Mouse (Mus musculus): ENCODE data around the gene Arhgef26. TPM values are rescaled to one million over a fixed set of nuclear protein-coding genes. Genes with fewer than 3 reads are reported as not detected.
A peak's percentile ranks its signal among the peaks of the same experiment; 100 is the strongest.

The Arhgef26 gene
- polyA plus RNA-seq, 1 experiment from 2014 or later, result 7.4 TPM

DNA sequence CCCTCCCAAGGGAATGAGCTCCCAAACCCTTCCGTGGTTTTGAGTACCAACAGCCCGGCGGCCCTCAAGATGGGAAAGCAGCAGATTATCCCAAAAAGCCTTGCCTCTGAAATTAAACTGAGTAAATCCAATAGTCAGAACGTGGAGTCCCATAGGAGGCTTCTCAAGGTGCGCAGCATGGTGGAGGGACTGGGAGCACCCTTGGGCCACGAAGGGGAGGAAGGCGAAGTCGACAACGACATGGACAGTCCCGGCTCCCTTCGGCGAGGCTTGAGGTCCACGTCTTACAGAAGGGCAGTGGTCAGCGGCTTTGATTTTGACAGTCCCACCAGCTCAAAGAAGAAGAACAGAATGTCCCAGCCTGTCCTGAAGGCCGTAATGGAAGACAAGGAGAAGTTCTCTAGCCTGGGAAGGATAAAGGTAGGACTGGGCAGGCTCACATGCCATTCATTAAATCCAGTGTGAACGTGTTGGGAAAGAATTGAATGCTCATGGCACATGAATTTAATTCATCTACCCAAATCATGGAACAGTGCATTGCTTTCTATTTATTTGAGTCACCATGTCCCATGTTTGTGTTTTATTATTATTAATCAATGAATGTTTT lies 2.1 kb downstream of the Arhgef26 start:
- H3K4me1 ChIP-seq (replicated peaks; ENCODE audit: control insufficient read depth, insufficient read depth, low read length), result 0 out of 2 replicates have a peak, but pooled peaks cover 3% of the 10 kb centered on the region
- DNase-seq (ENCODE audit: low spot score) (no peak), ATAC-seq (ENCODE audit: low FRiP score) (no peak)
- no peak overlapping the region for H3K27ac ChIP-seq (ENCODE audit: low read depth, low read length)
- no peaks in the 10 kb centered on the region for H3K9me3 ChIP-seq (ENCODE audit: control insufficient read depth, low read length)
- H3K36me3 ChIP-seq (ENCODE audit: control insufficient read depth, insufficient read depth, low read length), result no peaks in the 10 kb centered on the region
- H3K27me3 ChIP-seq (ENCODE audit: control insufficient read depth, insufficient read depth, low read length), result 0 out of 2 replicates have a peak, but pooled peaks cover 2% of the 10 kb centered on the region
- peak overlapping the region; percentile 79; the same call in 1 of the 2 replicates for H3K9ac ChIP-seq (ENCODE audit: low read depth, low read length)
- H3K4me2 ChIP-seq (replicated peaks; ENCODE audit: low read depth, low read length), result peak overlapping the region; percentile 94
- 4% methylated on average over 16 of the region's 16 CpGs for WGBS
- peak overlapping the region; percentile 79 for H3K4me3 ChIP-seq (ENCODE audit: low read depth, low read length)

DNA sequence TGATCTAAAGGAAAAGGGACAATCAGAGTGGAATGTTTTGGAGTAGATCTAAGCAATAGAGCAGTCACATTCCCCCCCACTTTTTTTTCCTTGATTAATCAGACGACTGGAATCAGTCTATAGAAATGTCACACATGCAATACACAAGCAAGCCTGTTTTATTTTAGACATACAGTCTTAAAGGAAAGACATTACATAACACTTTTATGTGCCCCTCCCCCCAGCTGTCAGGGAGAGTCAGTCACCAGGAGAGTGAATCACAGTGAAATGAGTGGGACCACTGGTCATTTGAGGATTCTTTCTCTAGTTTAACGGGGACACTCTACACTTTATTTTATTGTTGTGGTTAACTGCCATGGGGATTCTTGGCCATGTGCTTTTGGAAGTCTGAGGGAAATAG lies 2.7 kb downstream of the Arhgef26 start:
- 0 out of 2 replicates have a peak, but pooled peaks cover 3% of the 10 kb centered on the region for H3K4me1 ChIP-seq (replicated peaks; ENCODE audit: control insufficient read depth, insufficient read depth, low read length)
- no peak overlapping the region for H3K9ac ChIP-seq (ENCODE audit: low read depth, low read length)
- no peak overlapping the region; the same call in 1 of the 2 replicates for H3K4me2 ChIP-seq (replicated peaks; ENCODE audit: low read depth, low read length)
- H3K9me3 ChIP-seq (ENCODE audit: control insufficient read depth, low read length), result no peaks in the 10 kb centered on the region
- 5% methylated on average over 2 of the region's 2 CpGs for WGBS
- ATAC-seq (ENCODE audit: low FRiP score), result no peak
- H3K4me3 ChIP-seq (ENCODE audit: low read depth, low read length), result peak overlapping the region; percentile 79; the same call in 1 of the 2 replicates
- H3K36me3 ChIP-seq (ENCODE audit: control insufficient read depth, insufficient read depth, low read length), result no peaks in the 10 kb centered on the region
- 0 out of 2 replicates have a peak, but pooled peaks cover 2% of the 10 kb centered on the region for H3K27me3 ChIP-seq (ENCODE audit: control insufficient read depth, insufficient read depth, low read length)
- DNase-seq (ENCODE audit: low spot score), result peak; percentile 17
- H3K27ac ChIP-seq (ENCODE audit: low read depth, low read length), result no peak overlapping the region

DNA sequence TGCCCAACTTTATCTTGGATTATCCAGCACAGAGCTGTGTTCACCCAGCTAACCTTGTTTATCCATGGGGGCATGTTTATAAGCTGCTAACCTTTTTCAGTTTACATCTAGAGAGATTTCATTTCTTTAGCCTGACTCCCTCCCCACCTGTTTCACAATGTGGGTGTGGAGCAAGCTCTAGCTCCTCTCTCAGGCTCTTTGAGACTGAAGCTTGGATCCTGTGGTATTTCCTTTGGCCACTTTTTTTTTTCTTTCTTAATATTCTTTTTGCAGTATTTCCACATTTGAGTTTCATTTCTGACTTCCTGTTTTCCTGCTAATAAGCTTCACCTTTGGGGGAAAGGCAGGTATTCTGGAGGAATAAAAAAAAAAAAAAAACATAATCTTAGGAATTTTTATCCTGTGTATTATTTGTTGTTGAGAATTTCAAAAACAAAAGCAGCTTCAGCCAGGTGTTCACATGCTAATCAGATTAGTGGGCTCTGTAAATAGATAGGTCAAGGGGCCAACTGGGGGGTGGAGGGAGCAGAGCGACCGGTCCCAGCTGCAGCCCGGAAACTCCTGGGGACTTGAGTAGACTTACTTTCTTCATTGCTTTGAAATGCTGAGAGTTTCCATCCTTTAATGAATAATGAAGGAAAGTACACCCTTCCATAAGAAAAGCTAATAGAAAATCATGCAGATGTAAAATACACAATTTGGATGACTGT lies 3.5 kb downstream of the Arhgef26 start:
- H3K4me3 ChIP-seq (ENCODE audit: low read depth, low read length), result no peak overlapping the region
- no peak for DNase-seq (ENCODE audit: low spot score)
- no peak overlapping the region for H3K27ac ChIP-seq (ENCODE audit: low read depth, low read length)
- H3K9ac ChIP-seq (ENCODE audit: low read depth, low read length), result no peak overlapping the region
- 25% methylated on average over 3 of the region's 3 CpGs for WGBS
- H3K9me3 ChIP-seq (ENCODE audit: control insufficient read depth, low read length), result no peaks in the 10 kb centered on the region
- no peak for ATAC-seq (ENCODE audit: low FRiP score)
- H3K4me1 ChIP-seq (replicated peaks; ENCODE audit: control insufficient read depth, insufficient read depth, low read length), result 0 out of 2 replicates have a peak, but pooled peaks cover 3% of the 10 kb centered on the region
- no peaks in the 10 kb centered on the region for H3K36me3 ChIP-seq (ENCODE audit: control insufficient read depth, insufficient read depth, low read length)
- no peak overlapping the region for H3K4me2 ChIP-seq (replicated peaks; ENCODE audit: low read depth, low read length)
- 0 out of 2 replicates have a peak, but pooled peaks cover 2% of the 10 kb centered on the region for H3K27me3 ChIP-seq (ENCODE audit: control insufficient read depth, insufficient read depth, low read length)

DNA sequence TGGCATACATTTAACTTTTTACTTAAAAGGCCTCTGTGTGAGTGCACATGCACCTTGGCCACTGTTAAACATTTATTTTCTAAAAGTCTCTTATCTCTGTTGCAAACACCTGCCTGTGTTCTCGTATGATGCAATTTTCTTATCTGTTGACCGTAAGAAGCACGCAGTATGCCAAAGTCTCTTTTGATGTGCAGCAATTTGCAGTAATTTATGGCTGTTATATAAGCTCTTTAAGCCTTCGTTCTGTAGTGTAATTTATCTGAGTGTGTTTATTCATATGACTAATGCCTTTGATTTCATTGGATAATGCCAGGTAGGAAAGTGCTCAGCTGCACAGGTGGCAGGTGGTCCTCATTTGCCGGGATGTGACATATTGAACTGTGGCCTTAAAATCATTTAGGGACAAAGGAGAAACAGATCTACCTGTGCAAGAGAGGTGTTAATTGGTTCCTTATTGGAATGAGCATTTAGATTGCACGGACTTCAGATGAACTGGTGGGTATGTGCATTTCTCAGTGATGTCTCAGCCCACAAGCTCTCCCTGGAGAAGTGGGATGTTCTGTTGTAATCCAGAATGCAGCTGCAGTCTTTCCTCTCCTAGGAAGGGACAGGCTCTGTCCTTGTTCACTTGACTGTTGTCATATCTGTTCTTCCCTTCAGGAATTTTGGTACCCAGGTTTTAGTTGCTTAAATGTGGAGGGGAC lies 10.5 kb downstream of the Arhgef26 start:
- H3K4me3 ChIP-seq (ENCODE audit: low read depth, low read length), result no peak overlapping the region
- H3K4me2 ChIP-seq (replicated peaks; ENCODE audit: low read depth, low read length), result no peak overlapping the region
- H3K27ac ChIP-seq (ENCODE audit: low read depth, low read length), result no peak overlapping the region
- no peaks in the 10 kb centered on the region for H3K9me3 ChIP-seq (ENCODE audit: control insufficient read depth, low read length)
- H3K27me3 ChIP-seq (ENCODE audit: control insufficient read depth, insufficient read depth, low read length), result no peaks in the 10 kb centered on the region
- ATAC-seq (ENCODE audit: low FRiP score) (no peak), DNase-seq (ENCODE audit: low spot score) (no peak)
- H3K9ac ChIP-seq (ENCODE audit: low read depth, low read length), result no peak overlapping the region
- H3K4me1 ChIP-seq (replicated peaks; ENCODE audit: control insufficient read depth, insufficient read depth, low read length), result no peaks in the 10 kb centered on the region
- H3K36me3 ChIP-seq (ENCODE audit: control insufficient read depth, insufficient read depth, low read length), result no peaks in the 10 kb centered on the region
- 91% methylated on average over 6 of the region's 6 CpGs for WGBS

DNA sequence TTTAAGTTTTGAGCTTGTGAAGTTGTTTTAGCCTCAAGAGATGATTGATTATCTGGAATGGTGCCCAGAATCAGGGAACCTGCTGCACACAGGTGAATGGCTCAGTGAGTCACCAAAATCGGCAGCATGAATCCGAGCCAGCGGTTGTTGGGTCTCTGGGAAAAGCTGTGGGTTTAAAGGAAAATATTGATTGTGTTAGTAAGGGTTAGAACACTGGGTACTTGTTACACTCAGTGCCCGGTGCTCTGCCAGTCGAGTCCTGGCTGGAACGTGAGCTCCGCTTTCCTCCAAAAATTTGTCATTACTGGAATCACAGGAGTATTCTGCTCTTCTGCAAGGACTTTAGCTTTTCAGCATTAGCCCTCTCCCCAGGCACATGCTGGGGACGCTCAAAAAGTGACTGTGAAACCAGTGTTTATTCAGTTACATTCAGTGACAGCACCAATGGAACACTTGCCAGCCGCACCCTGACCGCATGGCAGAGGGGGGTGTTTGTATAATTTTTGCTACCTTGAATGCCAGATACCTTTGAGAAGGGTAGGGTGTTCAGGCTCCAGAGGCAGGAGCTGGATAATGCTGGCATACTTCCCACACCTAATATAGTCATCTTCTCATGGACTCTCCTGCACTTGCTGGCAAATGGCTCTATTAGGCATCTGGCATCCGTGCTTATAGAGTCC lies 11.2 kb downstream of the Arhgef26 start:
- Histone ChIP-seq H3K4me3 (ENCODE audit: low read depth, low read length) (no peak overlapping the region), H3K4me2 (replicated peaks; ENCODE audit: low read depth, low read length) (no peak overlapping the region), H3K36me3 (ENCODE audit: control insufficient read depth, insufficient read depth, low read length) (no peaks in the 10 kb centered on the region), H3K9ac (ENCODE audit: low read depth, low read length) (no peak overlapping the region), H3K27me3 (ENCODE audit: control insufficient read depth, insufficient read depth, low read length) (no peaks in the 10 kb centered on the region), H3K9me3 (ENCODE audit: control insufficient read depth, low read length) (no peaks in the 10 kb centered on the region), H3K27ac (ENCODE audit: low read depth, low read length) (no peak overlapping the region), H3K4me1 (replicated peaks; ENCODE audit: control insufficient read depth, insufficient read depth, low read length) (no peaks in the 10 kb centered on the region)
- DNase-seq (ENCODE audit: low spot score) (no peak), ATAC-seq (ENCODE audit: low FRiP score) (no peak)
- WGBS, result 91% methylated on average over 11 of the region's 11 CpGs

DNA sequence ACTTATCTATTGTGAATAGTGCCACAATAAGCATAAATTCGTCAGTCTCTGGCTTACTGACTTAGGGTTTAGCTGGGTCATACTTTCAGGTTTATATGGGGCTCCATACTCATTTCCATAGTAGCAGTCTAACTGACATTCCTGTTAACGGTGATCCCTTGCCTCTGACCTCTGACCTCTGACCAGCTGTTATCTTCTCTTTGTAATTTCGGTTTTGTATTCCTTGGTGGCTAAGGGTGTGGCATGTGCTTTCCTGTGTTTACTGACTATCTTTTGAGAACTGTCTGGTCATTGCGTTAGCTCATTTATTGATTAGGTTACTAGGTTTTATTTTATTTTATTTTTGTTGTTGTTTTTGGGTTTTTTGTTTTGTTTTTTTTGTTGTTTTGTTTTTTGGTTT lies 13.9 kb downstream of the Arhgef26 start:
- ATAC-seq (ENCODE audit: low FRiP score), result no peak

DNA sequence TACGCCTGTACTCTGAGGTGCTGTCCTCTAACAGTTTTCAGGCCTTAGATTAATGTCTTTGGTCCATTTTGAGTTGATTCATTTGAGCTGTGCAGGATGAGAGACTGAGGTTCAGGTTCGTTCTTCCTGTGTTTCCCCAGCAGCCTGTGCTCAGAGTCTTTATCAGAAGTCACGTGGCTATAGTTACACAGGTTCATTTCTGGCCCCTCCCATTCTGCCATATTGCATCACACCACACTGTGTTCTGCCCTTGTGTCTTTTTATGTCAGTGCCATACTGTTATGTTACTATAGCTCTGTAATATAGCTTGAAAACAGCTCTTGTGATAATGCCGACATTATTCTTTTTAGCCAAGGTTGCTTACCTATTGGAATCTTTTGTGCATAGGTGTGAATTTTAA lies 14.7 kb downstream of the Arhgef26 start:
- ATAC-seq (ENCODE audit: low FRiP score), result no peak
- H3K4me2 ChIP-seq (replicated peaks; ENCODE audit: low read depth, low read length), result no peak overlapping the region
- WGBS, result 94% methylated on average over 4 of the region's 4 CpGs

More for the DNA sequence above, 13.9 kb downstream of the Arhgef26 start:
- Histone ChIP-seq H3K9ac (ENCODE audit: low read depth, low read length) (no peak overlapping the region), H3K27me3 (ENCODE audit: control insufficient read depth, insufficient read depth, low read length) (no peaks in the 10 kb centered on the region), H3K4me1 (replicated peaks; ENCODE audit: control insufficient read depth, insufficient read depth, low read length) (no peaks in the 10 kb centered on the region), H3K36me3 (ENCODE audit: control insufficient read depth, insufficient read depth, low read length) (no peaks in the 10 kb centered on the region), H3K4me2 (replicated peaks; ENCODE audit: low read depth, low read length) (no peak overlapping the region), H3K4me3 (ENCODE audit: low read depth, low read length) (no peak overlapping the region), H3K27ac (ENCODE audit: low read depth, low read length) (no peak overlapping the region), H3K9me3 (ENCODE audit: control insufficient read depth, low read length) (no peaks in the 10 kb centered on the region)
- no peak for DNase-seq (ENCODE audit: low spot score)
- 73% methylated on average over 4 of the region's 4 CpGs for WGBS

DNA sequence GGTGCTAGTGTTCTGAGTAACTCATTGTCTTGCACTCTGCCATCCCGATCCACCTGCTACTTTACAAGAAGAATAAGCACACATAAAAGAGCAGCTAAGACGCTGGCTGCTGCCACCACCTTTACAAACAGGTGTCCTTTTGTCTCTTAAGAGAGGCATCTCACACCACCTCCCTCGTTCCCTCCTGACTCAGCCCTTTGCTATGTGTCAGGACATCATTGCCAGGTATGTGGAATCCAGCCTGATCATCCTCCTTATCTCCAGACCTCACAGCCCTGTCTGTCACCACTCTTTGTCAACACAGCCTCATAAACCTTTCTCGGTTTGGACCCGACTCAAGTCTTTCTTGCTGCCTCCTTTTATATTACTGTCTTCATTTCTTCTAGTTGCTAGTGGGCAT lies 29.7 kb downstream of the Arhgef26 start:
- no peaks in the 10 kb centered on the region for H3K27me3 ChIP-seq (ENCODE audit: control insufficient read depth, insufficient read depth, low read length)
- H3K4me2 ChIP-seq (replicated peaks; ENCODE audit: low read depth, low read length), result no peak overlapping the region
- no peaks in the 10 kb centered on the region for H3K36me3 ChIP-seq (ENCODE audit: control insufficient read depth, insufficient read depth, low read length)
- no peaks in the 10 kb centered on the region for H3K4me1 ChIP-seq (replicated peaks; ENCODE audit: control insufficient read depth, insufficient read depth, low read length)
- no peak overlapping the region for H3K27ac ChIP-seq (ENCODE audit: low read depth, low read length)
- no peak overlapping the region for H3K4me3 ChIP-seq (ENCODE audit: low read depth, low read length)
- 84% methylated on average over 5 of the region's 5 CpGs for WGBS
- H3K9ac ChIP-seq (ENCODE audit: low read depth, low read length), result no peak overlapping the region
- H3K9me3 ChIP-seq (ENCODE audit: control insufficient read depth, low read length), result no peaks in the 10 kb centered on the region
- ATAC-seq (ENCODE audit: low FRiP score) (no peak), DNase-seq (ENCODE audit: low spot score) (no peak)

More for the DNA sequence above, 14.7 kb downstream of the Arhgef26 start:
- H3K27ac ChIP-seq (ENCODE audit: low read depth, low read length), result no peak overlapping the region
- no peaks in the 10 kb centered on the region for H3K27me3 ChIP-seq (ENCODE audit: control insufficient read depth, insufficient read depth, low read length)
- H3K9ac ChIP-seq (ENCODE audit: low read depth, low read length), result no peak overlapping the region
- H3K9me3 ChIP-seq (ENCODE audit: control insufficient read depth, low read length), result no peaks in the 10 kb centered on the region
- no peaks in the 10 kb centered on the region for H3K36me3 ChIP-seq (ENCODE audit: control insufficient read depth, insufficient read depth, low read length)
- no peaks in the 10 kb centered on the region for H3K4me1 ChIP-seq (replicated peaks; ENCODE audit: control insufficient read depth, insufficient read depth, low read length)
- DNase-seq (ENCODE audit: low spot score), result no peak
- H3K4me3 ChIP-seq (ENCODE audit: low read depth, low read length), result no peak overlapping the region
